Mouse (Mus musculus) hindbrain, embryonic 16.5 days (tissue): Measurements from ENCODE around the gene Cdc26. TPM values are rescaled to one million over a fixed set of nuclear protein-coding genes. Genes with fewer than 3 reads are reported as not detected.

Experiments used
- ATAC-seq: fragments of 200-750 bp; cut with Nextera tagmentation; 2 replicates; pipeline ENCODE4 v1.8.0; 2017; ENCODE audit warnings: moderate TSS enrichment, moderate library complexity
- H3K27ac ChIP-seq: fragments of 300-500 bp; sonication (generic); 2 replicates; pipeline ENCODE4 v1.5.1; 2014; ENCODE audit warnings: low read depth, mild to moderate bottlenecking, control low read depth, low read length, moderate library complexity
- H3K27me3 ChIP-seq: fragments of 300-500 bp; sonication (generic); replicated peaks from 2 replicates; pipeline ENCODE4 v1.6.1; 2014; ENCODE audit warnings: low read length; ENCODE audit not compliant: control insufficient read depth, insufficient read depth
- H3K36me3 ChIP-seq: fragments of 300-500 bp; sonication (generic); 2 replicates; pipeline ENCODE4 v1.6.1; 2014; ENCODE audit warnings: mild to moderate bottlenecking, low read length, moderate library complexity, mixed read lengths; ENCODE audit not compliant: control insufficient read depth, insufficient read depth
- H3K4me1 ChIP-seq: fragments of 300-500 bp; sonication (generic); 2 replicates; pipeline ENCODE4 v1.6.1; 2014; ENCODE audit warnings: low read depth, low read length; ENCODE audit not compliant: control insufficient read depth, insufficient read depth
- H3K4me2 ChIP-seq: fragments of 300-500 bp; sonication (generic); 2 replicates; pipeline ENCODE4 v1.6.1; 2014; ENCODE audit warnings: mild to moderate bottlenecking, low read length, control low read depth, moderate library complexity
- H3K4me3 ChIP-seq: fragments of 300-500 bp; sonication (generic); 2 replicates; pipeline ENCODE4 v1.5.1; 2014; ENCODE audit warnings: mild to moderate bottlenecking, low read length, control low read depth, moderate library complexity
- H3K9ac ChIP-seq: fragments of 300-500 bp; sonication (generic); 2 replicates; pipeline ENCODE4 v1.6.1; 2014; ENCODE audit warnings: low read depth, mild to moderate bottlenecking, control low read depth, low read length, moderate library complexity
- H3K9me3 ChIP-seq: fragments of 300-500 bp; sonication (generic); 2 replicates; pipeline ENCODE4 v1.6.1; 2014; ENCODE audit warnings: mild to moderate bottlenecking, low read length, moderate library complexity; ENCODE audit not compliant: control insufficient read depth
- WGBS: fragments of 180-500 bp; shearing (Covaris S2); extraction: QIAGEN DNeasy Blood & Tissue Kit; methylation state at CpG from one replicate; pipeline ENCODE4 v1.1.7; 2014; 5-methylcytosine and 5-hydroxymethylcytosine counted together
- polyA plus RNA-seq: library from polyadenylated mRNA; unstranded; fragments of >200 nt; fragmentation: Nextera tagmentation; extraction: Ambion mirVana; gene quantifications from 2 replicates; pipeline ENCODE4 v1.2.1, GENCODE M21; 2015

Cdc26 gene
- polyA plus RNA-seq, 1 experiment from 2014 or later, result 71.0 TPM

DNA sequence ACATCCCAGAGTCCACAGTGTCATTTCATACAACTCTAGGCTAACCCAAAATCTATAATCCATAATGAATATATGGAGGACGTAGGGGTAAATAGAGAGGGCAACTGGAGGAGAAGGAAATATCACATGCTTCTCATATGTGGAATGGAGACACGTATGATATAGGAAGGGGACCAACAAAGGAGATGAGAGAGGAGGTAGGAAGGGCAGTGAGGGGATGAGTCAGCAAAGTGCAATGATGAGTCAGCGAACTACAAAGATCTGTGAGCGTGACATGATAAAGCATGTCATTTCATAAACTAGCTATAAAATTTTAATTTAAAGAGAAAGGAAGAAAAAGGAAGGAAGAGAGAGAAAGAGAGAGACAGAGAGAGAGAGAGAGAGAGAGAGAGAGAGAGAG, 23.1 kb upstream of the Cdc26 start:
- Histone ChIP-seq H3K4me1 (no peaks in the 10 kb centered on the region), H3K27ac (no peak overlapping the region)
- 87% methylated on average over 4 of the region's 4 CpGs for WGBS

DNA sequence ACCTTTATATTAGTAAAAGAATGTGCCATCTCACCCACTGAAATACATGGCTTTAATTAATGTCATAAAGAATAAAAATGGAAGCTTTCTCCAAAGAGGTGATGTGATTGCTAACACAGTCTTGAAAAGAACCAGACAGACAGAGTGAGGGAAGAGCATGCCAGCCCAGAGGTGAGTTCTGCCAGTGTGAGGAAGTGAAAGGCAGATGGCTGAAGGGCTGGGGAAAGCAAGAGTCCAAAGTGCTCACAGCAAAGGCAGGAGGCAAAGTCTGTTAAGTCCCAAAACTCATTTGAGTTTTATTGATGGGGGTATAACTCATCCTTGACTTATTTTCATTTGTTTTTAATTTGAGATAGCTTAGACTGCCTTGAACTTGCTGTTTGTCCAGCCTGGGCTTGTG, 22.2 kb upstream of the Cdc26 start:
- Histone ChIP-seq H3K4me1 (no peaks in the 10 kb centered on the region), H3K9me3 (no peaks in the 10 kb centered on the region), H3K9ac (no peak overlapping the region), H3K4me3 (no peak overlapping the region), H3K36me3 (no peaks in the 10 kb centered on the region), H3K4me2 (no peak overlapping the region), H3K27me3 (no peaks in the 10 kb centered on the region), H3K27ac (no peak overlapping the region)
- no peak for ATAC-seq

More for the DNA sequence above, 23.1 kb upstream of the Cdc26 start:
- Histone ChIP-seq H3K9ac (no peak overlapping the region), H3K27me3 (no peaks in the 10 kb centered on the region), H3K4me2 (no peak overlapping the region), H3K36me3 (no peaks in the 10 kb centered on the region), H3K9me3 (no peaks in the 10 kb centered on the region), H3K4me3 (no peak overlapping the region)
- ATAC-seq, result no peak

DNA sequence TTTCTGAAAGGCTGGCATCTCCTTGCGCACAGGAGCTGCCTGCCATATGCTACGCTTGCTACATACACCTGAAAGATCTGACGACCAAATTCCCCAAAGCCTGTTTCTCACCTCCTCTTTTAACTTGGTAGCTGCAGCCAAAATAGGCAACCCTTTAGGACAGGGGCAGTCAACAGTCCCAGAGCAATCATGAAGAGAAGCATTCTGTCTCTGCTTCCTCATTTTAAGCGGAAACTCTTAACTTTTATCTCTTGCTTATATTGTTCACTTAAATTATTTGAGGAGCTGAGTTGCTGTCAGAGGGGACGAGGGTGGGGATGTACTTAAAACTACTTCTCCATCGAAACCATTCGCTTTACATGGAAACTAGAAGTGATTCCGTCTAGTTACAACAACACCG, 21.2 kb upstream of the Cdc26 start:
- WGBS, result 90% methylated on average over 9 of the region's 9 CpGs

DNA sequence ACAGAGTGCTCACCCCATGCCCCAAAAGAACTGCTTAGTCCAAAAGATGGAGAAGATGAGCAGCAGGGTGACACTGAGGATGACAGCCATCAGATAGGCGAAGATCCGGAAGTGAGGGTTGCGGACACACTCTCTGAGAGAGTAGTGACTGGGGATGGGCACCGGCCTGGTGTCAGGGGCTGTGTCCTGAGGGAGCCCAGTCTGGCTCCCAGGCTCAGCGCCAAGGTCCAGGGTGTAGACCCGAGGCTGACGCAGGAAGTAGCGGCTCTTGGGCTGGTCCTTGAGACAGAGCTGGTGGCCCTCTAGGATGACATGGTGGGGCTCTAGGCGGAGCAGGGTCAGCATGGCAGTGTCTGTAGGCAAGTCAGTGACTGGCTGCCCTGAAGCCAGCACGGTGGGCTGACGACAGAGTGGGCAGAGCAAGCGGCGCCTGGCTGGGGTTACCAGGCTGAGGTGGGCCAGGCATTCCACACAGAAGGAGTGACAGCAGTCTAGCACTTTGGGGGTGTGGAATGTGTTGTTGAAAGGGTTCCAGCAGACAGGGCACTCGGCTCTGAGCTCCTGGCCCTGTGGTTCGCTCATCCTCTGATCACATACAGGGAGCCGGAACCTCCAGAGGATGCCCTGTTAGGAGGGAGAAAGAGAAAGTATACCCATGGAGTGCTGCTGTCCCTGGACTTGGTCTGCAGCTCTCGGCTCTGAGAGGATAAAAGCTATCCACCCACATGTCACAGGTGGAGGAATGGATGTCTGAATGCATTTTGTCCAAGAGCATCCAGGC, 19.7 kb upstream of the Cdc26 start:
- no peak overlapping the region for H3K4me3 ChIP-seq
- peaks cover 11% of the 10 kb centered on the region for H3K36me3 ChIP-seq
- H3K9me3 ChIP-seq, result no peaks in the 10 kb centered on the region
- no peaks in the 10 kb centered on the region for H3K27me3 ChIP-seq
- no peak overlapping the region for H3K9ac ChIP-seq
- 0 out of 2 replicates have a peak, but pooled peaks have one; percentile 40 for ATAC-seq
- 79% methylated on average over 17 of the region's 17 CpGs for WGBS
- H3K27ac ChIP-seq, result no peak overlapping the region
- no peaks in the 10 kb centered on the region for H3K4me1 ChIP-seq
- no peak overlapping the region for H3K4me2 ChIP-seq

More for the DNA sequence above, 21.2 kb upstream of the Cdc26 start:
- Histone ChIP-seq H3K4me1 (no peaks in the 10 kb centered on the region), H3K9me3 (no peaks in the 10 kb centered on the region), H3K27me3 (no peaks in the 10 kb centered on the region), H3K4me2 (no peak overlapping the region), H3K9ac (no peak overlapping the region), H3K27ac (no peak overlapping the region), H3K4me3 (no peak overlapping the region), H3K36me3 (0 out of 2 replicates have a peak, but pooled peaks cover 3% of the 10 kb centered on the region)
- ATAC-seq, result no peak

DNA sequence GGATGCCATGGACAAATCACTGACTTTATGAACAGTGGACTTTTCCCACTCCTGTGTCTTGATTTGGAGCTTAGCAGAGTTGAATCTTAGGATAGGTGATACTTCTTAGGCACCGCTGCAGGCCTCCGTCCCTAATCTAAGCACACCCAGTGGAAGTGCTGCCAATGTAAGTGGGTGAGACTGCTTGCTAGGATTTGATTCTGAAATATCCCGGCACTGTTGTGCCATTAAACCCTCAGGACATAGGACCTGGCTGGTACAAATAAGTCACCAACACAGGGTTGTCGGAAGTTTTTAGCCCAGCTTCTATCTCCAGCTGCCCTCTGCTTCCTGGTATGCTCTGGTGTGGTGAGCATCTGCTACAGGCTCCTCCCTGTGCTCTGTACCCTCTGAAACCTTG, 17.4 kb upstream of the Cdc26 start:
- H3K9ac ChIP-seq, result no peak overlapping the region
- H3K27me3 ChIP-seq, result no peaks in the 10 kb centered on the region
- H3K36me3 ChIP-seq, result peaks cover 28% of the 10 kb centered on the region
- ATAC-seq, result no peak
- H3K27ac ChIP-seq, result no peak overlapping the region
- no peaks in the 10 kb centered on the region for H3K9me3 ChIP-seq
- no peak overlapping the region for H3K4me3 ChIP-seq
- H3K4me2 ChIP-seq, result no peak overlapping the region
- H3K4me1 ChIP-seq, result no peaks in the 10 kb centered on the region
- WGBS, result 92% methylated on average over 4 of the region's 4 CpGs

GRCm38 (mm10) chr4:62419091-62419490, 10.6 kb upstream of the Cdc26 start:
- Histone ChIP-seq H3K27ac (no peak overlapping the region), H3K36me3 (peaks cover 61% of the 10 kb centered on the region), H3K4me2 (no peak overlapping the region), H3K9ac (no peak overlapping the region), H3K4me1 (no peaks in the 10 kb centered on the region), H3K9me3 (no peaks in the 10 kb centered on the region), H3K4me3 (no peak overlapping the region), H3K27me3 (no peaks in the 10 kb centered on the region)
- 95% methylated on average over 6 of the region's 6 CpGs for WGBS
- ATAC-seq, result no peak

- H3K27me3 ChIP-seq, result no peaks in the 10 kb centered on the region
These were observed 10.0 kb upstream of the Cdc26 start for GRCm38 (mm10) chr4:62418448-62418847.

DNA sequence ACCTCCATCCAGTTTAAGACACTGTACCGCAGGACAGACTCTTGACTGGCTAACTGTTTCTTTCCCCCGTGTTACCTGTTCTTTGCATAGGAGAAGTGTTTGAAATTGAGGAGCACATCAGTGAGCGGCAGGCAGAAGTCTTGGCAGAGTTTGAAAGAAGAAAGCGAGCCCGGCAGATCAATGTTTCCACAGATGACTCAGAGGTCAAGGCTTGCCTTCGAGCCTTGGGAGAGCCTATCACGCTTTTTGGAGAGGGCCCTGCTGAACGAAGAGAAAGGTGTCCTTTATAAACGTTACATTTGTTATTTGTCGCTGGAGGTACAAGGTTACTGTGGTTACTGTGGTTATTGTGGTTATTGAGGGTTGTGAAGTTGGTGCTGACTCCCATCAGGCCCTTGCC, 3.2 kb upstream of the Cdc26 start:
- H3K36me3 ChIP-seq, result peaks cover 20% of the 10 kb centered on the region

More at GRCm38 (mm10) chr4:62418448-62418847, 10.0 kb upstream of the Cdc26 start:
- Histone ChIP-seq H3K4me3 (no peak overlapping the region), H3K4me2 (no peak overlapping the region), H3K36me3 (peaks cover 58% of the 10 kb centered on the region), H3K9me3 (no peaks in the 10 kb centered on the region), H3K9ac (no peak overlapping the region), H3K27ac (no peak overlapping the region), H3K4me1 (no peaks in the 10 kb centered on the region)
- no peak for ATAC-seq
- WGBS, result 86% methylated on average over 8 of the region's 8 CpGs

DNA sequence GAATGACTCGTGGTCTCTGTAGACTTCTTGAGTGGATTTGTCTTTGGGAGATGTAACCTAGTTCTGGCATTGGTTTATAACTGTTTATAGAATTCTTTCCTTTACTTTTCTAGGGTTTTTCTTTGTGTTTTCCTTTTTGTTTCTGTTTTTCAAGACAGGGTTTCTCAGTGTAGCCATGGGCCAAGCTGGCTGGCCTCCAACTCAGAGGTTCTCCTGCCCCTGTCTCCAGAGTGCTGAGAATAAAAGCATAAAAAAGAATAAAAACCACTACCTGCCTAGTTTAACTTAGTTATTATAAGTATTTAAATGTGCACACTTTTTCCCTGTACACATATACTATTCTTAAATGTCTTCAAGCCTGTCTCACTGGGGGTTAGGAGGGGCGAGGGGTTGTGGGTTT, 1.9 kb upstream of the Cdc26 start:
- 91% methylated on average over 2 of the region's 2 CpGs for WGBS
- H3K9ac ChIP-seq, result no peak overlapping the region

More for the DNA sequence above, 3.2 kb upstream of the Cdc26 start:
- Histone ChIP-seq H3K27me3 (no peaks in the 10 kb centered on the region), H3K4me2 (no peak overlapping the region), H3K9me3 (no peaks in the 10 kb centered on the region), H3K27ac (no peak overlapping the region), H3K9ac (no peak overlapping the region), H3K4me1 (peaks cover 19% of the 10 kb centered on the region), H3K4me3 (no peak overlapping the region)
- WGBS, result 95% methylated on average over 10 of the region's 10 CpGs
- no peak for ATAC-seq

More for the DNA sequence above, 1.9 kb upstream of the Cdc26 start:
- no peak for ATAC-seq
- Histone ChIP-seq H3K9me3 (no peaks in the 10 kb centered on the region), H3K27me3 (no peaks in the 10 kb centered on the region), H3K4me2 (peak overlapping the region; percentile 69), H3K27ac (no peak overlapping the region), H3K36me3 (peaks cover 17% of the 10 kb centered on the region), H3K4me1 (peaks cover 27% of the 10 kb centered on the region), H3K4me3 (no peak overlapping the region)
